Mouse (Mus musculus): ENCODE measurements around the gene Rnase2b. TPM values are rescaled to one million over a fixed set of nuclear protein-coding genes. Genes with fewer than 3 reads are reported as not detected.

Rnase2b gene
- polyA plus RNA-seq, 1 experiment from 2014 or later: not detected

DNA sequence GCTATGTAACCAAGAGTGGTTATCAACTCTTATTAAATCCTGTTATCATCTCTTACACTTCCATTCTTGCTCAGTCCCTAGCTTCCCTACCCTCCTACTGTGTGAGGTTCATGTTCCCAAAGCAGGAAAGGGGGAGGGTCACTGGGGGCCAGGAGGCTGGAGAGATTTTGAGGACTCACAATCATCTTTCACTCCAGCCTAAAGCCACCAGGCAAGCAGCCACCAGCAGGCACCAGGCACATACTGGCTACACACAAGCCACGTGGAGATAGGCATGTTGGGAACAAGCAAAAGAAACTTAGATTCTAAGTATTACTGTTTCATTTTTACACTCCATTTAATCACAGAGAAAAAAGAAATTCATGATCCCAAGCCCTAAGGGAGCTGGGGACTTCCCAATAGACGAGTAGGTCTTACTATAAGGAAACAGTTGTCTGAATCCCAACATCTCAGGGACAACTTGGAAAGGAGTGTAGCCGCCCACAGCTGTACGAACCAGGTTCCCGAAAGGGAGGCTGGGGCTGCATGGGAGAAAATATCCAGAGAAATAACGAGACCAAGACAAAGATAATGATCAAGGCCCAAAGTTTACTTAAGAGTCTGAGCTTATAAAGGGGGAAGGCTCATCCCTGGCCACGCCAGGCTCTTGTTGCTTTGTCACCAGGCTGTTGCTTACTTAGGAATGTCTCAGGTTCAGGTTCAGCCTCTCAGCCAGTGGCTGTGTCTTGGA lies 30.8 kb upstream of the Rnase2b start:
- no peaks in the 10 kb centered on the region for H3K4me1 ChIP-seq (replicated peaks; ENCODE audit: control insufficient read depth, insufficient read depth, low read length)
- H3K27me3 ChIP-seq (ENCODE audit: control insufficient read depth, insufficient read depth, low read depth, low read length): no peaks in the 10 kb centered on the region
- no peaks in the 10 kb centered on the region for H3K36me3 ChIP-seq (ENCODE audit: control insufficient read depth, insufficient read depth, low read length)
- no peak overlapping the region for H3K4me2 ChIP-seq (ENCODE audit: low read depth, low read length)
- no peak overlapping the region for H3K4me3 ChIP-seq (ENCODE audit: low read length)
- no peaks in the 10 kb centered on the region for H3K9me3 ChIP-seq (ENCODE audit: control insufficient read depth, low read length)
- no peak overlapping the region for H3K27ac ChIP-seq (ENCODE audit: low read length)
- WGBS: 59% methylated on average over 7 of the region's 7 CpGs
- H3K9ac ChIP-seq (ENCODE audit: low read length): no peak overlapping the region
- no peak for ATAC-seq (ENCODE audit: low read depth)

GRCm38 (mm10) chr14:51132372-51132771 lies 29.7 kb upstream of the Rnase2b start:
- H3K9me3 ChIP-seq (ENCODE audit: control insufficient read depth, low read length): no peaks in the 10 kb centered on the region
- H3K27me3 ChIP-seq (ENCODE audit: control insufficient read depth, insufficient read depth, low read depth, low read length): no peaks in the 10 kb centered on the region
- WGBS: 89% methylated on average over 4 of the region's 4 CpGs
- no peak for ATAC-seq (ENCODE audit: low read depth)
- no peak overlapping the region for H3K4me2 ChIP-seq (ENCODE audit: low read depth, low read length)
- H3K36me3 ChIP-seq (ENCODE audit: control insufficient read depth, insufficient read depth, low read length): no peaks in the 10 kb centered on the region
- H3K27ac ChIP-seq (ENCODE audit: low read length): no peak overlapping the region
- H3K4me1 ChIP-seq (replicated peaks; ENCODE audit: control insufficient read depth, insufficient read depth, low read length): no peaks in the 10 kb centered on the region
- no peak overlapping the region for H3K4me3 ChIP-seq (ENCODE audit: low read length)
- no peak overlapping the region for H3K9ac ChIP-seq (ENCODE audit: low read length)

GRCm38 (mm10) chr14:51140342-51140741 lies 21.7 kb upstream of the Rnase2b start:
- 58% methylated on average over 2 of the region's 2 CpGs for WGBS
- Histone ChIP-seq H3K27me3 (ENCODE audit: control insufficient read depth, insufficient read depth, low read depth, low read length) (no peaks in the 10 kb centered on the region), H3K9me3 (ENCODE audit: control insufficient read depth, low read length) (no peaks in the 10 kb centered on the region), H3K9ac (ENCODE audit: low read length) (no peak overlapping the region), H3K36me3 (ENCODE audit: control insufficient read depth, insufficient read depth, low read length) (no peaks in the 10 kb centered on the region), H3K4me1 (replicated peaks; ENCODE audit: control insufficient read depth, insufficient read depth, low read length) (0 out of 2 replicates have a peak, but pooled peaks cover 2% of the 10 kb centered on the region), H3K4me2 (ENCODE audit: low read depth, low read length) (no peak overlapping the region), H3K27ac (ENCODE audit: low read length) (no peak overlapping the region), H3K4me3 (ENCODE audit: low read length) (no peak overlapping the region)
- no peak for ATAC-seq (ENCODE audit: low read depth)

GRCm38 (mm10) chr14:51142119-51142518 lies 19.9 kb upstream of the Rnase2b start:
- H3K4me1 ChIP-seq (replicated peaks; ENCODE audit: control insufficient read depth, insufficient read depth, low read length): 0 out of 2 replicates have a peak, but pooled peaks cover 2% of the 10 kb centered on the region

DNA sequence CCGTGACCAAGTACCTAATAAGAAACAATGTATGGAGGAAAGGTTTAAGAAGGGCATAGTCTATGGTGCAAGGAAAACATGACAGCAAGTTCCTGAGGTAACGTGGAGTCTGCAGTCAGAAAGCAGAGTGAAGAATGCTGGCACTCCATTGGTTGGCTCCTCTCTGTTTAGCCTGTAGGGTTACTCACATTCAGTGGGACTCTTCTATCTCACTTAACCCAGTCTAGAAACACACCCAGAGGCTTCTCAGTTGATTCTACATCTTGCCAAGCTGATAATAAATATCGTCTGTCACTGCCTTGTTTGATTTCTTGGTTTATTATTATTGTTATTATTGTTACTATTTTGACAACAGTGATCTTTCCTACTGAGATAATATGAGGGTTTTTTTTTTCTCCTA lies 19.5 kb upstream of the Rnase2b start:
- 78% methylated on average over 3 of the region's 3 CpGs for WGBS
- H3K4me2 ChIP-seq (ENCODE audit: low read depth, low read length): no peak overlapping the region
- no peak for ATAC-seq (ENCODE audit: low read depth)

More at GRCm38 (mm10) chr14:51142119-51142518, 19.9 kb upstream of the Rnase2b start:
- Histone ChIP-seq H3K4me2 (ENCODE audit: low read depth, low read length) (no peak overlapping the region), H3K4me3 (ENCODE audit: low read length) (no peak overlapping the region), H3K27ac (ENCODE audit: low read length) (no peak overlapping the region), H3K36me3 (ENCODE audit: control insufficient read depth, insufficient read depth, low read length) (no peaks in the 10 kb centered on the region), H3K9ac (ENCODE audit: low read length) (no peak overlapping the region), H3K27me3 (ENCODE audit: control insufficient read depth, insufficient read depth, low read depth, low read length) (no peaks in the 10 kb centered on the region), H3K9me3 (ENCODE audit: control insufficient read depth, low read length) (no peaks in the 10 kb centered on the region)
- WGBS: 79% methylated on average over 4 of the region's 4 CpGs
- no peak for ATAC-seq (ENCODE audit: low read depth)

DNA sequence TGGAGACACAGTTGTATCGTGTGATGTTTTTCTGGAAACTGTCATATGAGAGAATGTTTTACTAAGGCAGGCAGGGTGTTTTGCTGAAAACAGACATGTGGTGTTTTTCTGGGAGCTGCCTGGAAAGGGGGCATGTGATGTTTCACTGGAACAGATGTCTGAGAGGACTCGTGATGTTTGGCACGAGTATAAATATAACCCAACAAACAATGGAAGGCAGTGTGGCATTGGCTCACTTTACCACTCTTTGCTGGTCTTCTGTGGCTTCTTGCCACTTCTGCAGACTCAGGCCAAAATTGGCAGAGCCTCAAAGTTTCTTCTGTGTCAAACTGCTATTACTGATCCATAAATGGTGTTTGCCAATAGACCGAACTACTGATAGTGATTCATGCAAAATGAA lies 18.8 kb upstream of the Rnase2b start:
- no peak for ATAC-seq (ENCODE audit: low read depth)
- WGBS: 45% methylated on average over 4 of the region's 4 CpGs
- no peak overlapping the region for H3K9ac ChIP-seq (ENCODE audit: low read length)
- no peak overlapping the region for H3K4me3 ChIP-seq (ENCODE audit: low read length)
- no peaks in the 10 kb centered on the region for H3K36me3 ChIP-seq (ENCODE audit: control insufficient read depth, insufficient read depth, low read length)
- H3K27me3 ChIP-seq (ENCODE audit: control insufficient read depth, insufficient read depth, low read depth, low read length): no peaks in the 10 kb centered on the region
- H3K4me2 ChIP-seq (ENCODE audit: low read depth, low read length): no peak overlapping the region
- H3K9me3 ChIP-seq (ENCODE audit: control insufficient read depth, low read length): no peaks in the 10 kb centered on the region
- no peak overlapping the region for H3K27ac ChIP-seq (ENCODE audit: low read length)
- 0 out of 2 replicates have a peak, but pooled peaks cover 2% of the 10 kb centered on the region for H3K4me1 ChIP-seq (replicated peaks; ENCODE audit: control insufficient read depth, insufficient read depth, low read length)

More for the DNA sequence above, 19.5 kb upstream of the Rnase2b start:
- Histone ChIP-seq H3K36me3 (ENCODE audit: control insufficient read depth, insufficient read depth, low read length) (no peaks in the 10 kb centered on the region), H3K4me1 (replicated peaks; ENCODE audit: control insufficient read depth, insufficient read depth, low read length) (0 out of 2 replicates have a peak, but pooled peaks cover 2% of the 10 kb centered on the region), H3K27me3 (ENCODE audit: control insufficient read depth, insufficient read depth, low read depth, low read length) (no peaks in the 10 kb centered on the region), H3K4me3 (ENCODE audit: low read length) (no peak overlapping the region), H3K9ac (ENCODE audit: low read length) (no peak overlapping the region), H3K27ac (ENCODE audit: low read length) (no peak overlapping the region), H3K9me3 (ENCODE audit: control insufficient read depth, low read length) (no peaks in the 10 kb centered on the region)

DNA sequence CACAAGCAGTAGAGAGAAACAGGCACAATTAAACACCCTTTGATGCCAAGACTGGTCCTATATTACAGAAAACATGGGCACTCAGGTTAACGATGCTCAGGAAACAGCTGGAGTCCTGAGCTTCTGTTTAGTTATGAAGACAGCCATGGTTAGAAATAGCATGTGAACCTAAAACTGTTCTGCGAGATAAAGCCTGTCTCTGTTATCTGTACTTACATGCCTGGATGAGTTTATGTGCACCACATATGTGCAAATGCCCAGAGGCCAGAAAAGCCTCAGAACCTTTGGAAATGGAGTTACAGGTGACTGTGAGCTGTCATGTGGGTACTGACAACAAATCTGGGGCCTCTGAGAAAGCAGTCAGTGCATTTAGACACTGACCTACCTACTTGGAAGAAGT lies 18.1 kb upstream of the Rnase2b start:
- H3K9me3 ChIP-seq (ENCODE audit: control insufficient read depth, low read length): no peaks in the 10 kb centered on the region
- no peak overlapping the region for H3K4me2 ChIP-seq (ENCODE audit: low read depth, low read length)
- H3K9ac ChIP-seq (ENCODE audit: low read length): no peak overlapping the region
- H3K27ac ChIP-seq (ENCODE audit: low read length): no peak overlapping the region
- WGBS: 65% methylated on average over 2 of the region's 2 CpGs
- H3K27me3 ChIP-seq (ENCODE audit: control insufficient read depth, insufficient read depth, low read depth, low read length): no peaks in the 10 kb centered on the region
- no peak overlapping the region for H3K4me3 ChIP-seq (ENCODE audit: low read length)
- no peaks in the 10 kb centered on the region for H3K36me3 ChIP-seq (ENCODE audit: control insufficient read depth, insufficient read depth, low read length)
- 0 out of 2 replicates have a peak, but pooled peaks cover 2% of the 10 kb centered on the region for H3K4me1 ChIP-seq (replicated peaks; ENCODE audit: control insufficient read depth, insufficient read depth, low read length)
- ATAC-seq (ENCODE audit: low read depth): no peak

DNA sequence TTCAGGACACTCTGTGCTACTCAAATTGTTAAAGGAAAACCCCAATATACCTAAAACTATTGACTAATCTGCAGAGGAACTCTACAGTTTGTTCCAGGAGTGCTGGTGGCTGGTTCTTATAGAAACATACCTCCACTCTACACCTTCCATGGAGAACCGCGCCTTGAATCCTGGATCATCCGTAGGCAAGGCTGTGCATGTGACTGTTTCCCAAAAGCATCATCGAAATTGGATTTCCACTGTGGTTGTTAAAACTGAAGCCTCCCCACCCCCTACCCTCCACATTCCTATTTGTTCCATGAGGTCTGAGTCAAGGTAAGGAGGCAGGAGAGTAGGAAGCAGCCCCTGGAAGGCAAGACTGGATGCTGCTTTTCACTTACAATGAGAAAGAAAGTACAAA lies 17.6 kb upstream of the Rnase2b start:
- no peaks in the 10 kb centered on the region for H3K9me3 ChIP-seq (ENCODE audit: control insufficient read depth, low read length)
- WGBS: 93% methylated on average over 4 of the region's 4 CpGs
- no peak overlapping the region for H3K27ac ChIP-seq (ENCODE audit: low read length)
- H3K4me2 ChIP-seq (ENCODE audit: low read depth, low read length): no peak overlapping the region
- no peak overlapping the region for H3K4me3 ChIP-seq (ENCODE audit: low read length)
- H3K9ac ChIP-seq (ENCODE audit: low read length): no peak overlapping the region
- no peaks in the 10 kb centered on the region for H3K36me3 ChIP-seq (ENCODE audit: control insufficient read depth, insufficient read depth, low read length)
- H3K27me3 ChIP-seq (ENCODE audit: control insufficient read depth, insufficient read depth, low read depth, low read length): no peaks in the 10 kb centered on the region
- ATAC-seq (ENCODE audit: low read depth): no peak
- H3K4me1 ChIP-seq (replicated peaks; ENCODE audit: control insufficient read depth, insufficient read depth, low read length): 0 out of 2 replicates have a peak, but pooled peaks cover 2% of the 10 kb centered on the region

GRCm38 (mm10) chr14:51145521-51145920 lies 16.5 kb upstream of the Rnase2b start:
- Histone ChIP-seq H3K9ac (ENCODE audit: low read length) (no peak overlapping the region), H3K36me3 (ENCODE audit: control insufficient read depth, insufficient read depth, low read length) (no peaks in the 10 kb centered on the region), H3K4me1 (replicated peaks; ENCODE audit: control insufficient read depth, insufficient read depth, low read length) (0 out of 2 replicates have a peak, but pooled peaks cover 2% of the 10 kb centered on the region), H3K4me3 (ENCODE audit: low read length) (no peak overlapping the region), H3K27ac (ENCODE audit: low read length) (no peak overlapping the region), H3K9me3 (ENCODE audit: control insufficient read depth, low read length) (no peaks in the 10 kb centered on the region), H3K27me3 (ENCODE audit: control insufficient read depth, insufficient read depth, low read depth, low read length) (no peaks in the 10 kb centered on the region), H3K4me2 (ENCODE audit: low read depth, low read length) (no peak overlapping the region)
- WGBS: 75% methylated on average over 6 of the region's 6 CpGs
- no peak for ATAC-seq (ENCODE audit: low read depth)

Measured in lung, embryonic 16.5 days (tissue).